Mouse (Mus musculus): ENCODE results near the gene Tbx15. TPM values are rescaled to one million over a fixed set of nuclear protein-coding genes. Genes with fewer than 3 reads are reported as not detected.

Tbx15 gene
- polyA plus RNA-seq, 1 experiment from 2014 or later, result 0.66 TPM

DNA sequence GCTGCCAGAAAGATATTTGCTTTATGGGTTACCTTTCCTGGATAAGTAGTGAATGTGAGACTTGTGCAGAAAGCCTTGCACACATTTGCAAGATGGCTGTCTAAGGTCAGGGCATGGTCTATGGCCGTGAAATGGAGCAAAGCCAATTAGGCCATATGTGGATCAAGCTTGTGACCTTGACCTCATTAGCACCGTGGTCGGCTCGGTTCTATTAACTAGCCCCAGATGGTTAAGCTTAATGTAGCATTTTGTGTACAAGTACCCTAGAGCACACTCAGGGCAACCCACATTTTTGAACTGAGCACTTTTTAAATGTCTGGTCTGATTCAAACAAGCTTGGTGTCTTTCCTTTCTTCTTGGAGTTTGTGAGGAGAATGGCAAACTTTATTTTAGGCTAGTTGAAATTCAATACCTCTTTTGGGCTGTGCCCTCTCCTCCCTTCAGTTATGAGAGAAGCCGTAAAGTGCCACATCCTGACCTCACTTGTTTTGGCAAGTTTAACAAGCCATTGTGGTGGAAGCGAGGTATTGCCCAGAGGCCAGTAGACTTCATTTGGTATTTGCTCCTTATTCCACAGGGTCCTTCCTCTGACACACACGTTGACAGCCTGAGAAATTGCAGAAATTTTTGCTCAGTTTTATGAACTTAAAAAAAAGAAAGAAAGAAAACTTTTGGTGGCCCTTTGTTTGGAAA is 71.9 kb downstream of the Tbx15 start:
- Histone ChIP-seq H3K4me2 (ENCODE audit: low read length) (no peak overlapping the region), H3K36me3 (ENCODE audit: control insufficient read depth, insufficient read depth, low read length) (no peaks in the 10 kb centered on the region), H3K27ac (ENCODE audit: low read depth, low read length) (no peak overlapping the region), H3K4me3 (ENCODE audit: low read length) (no peak overlapping the region), H3K9me3 (ENCODE audit: control insufficient read depth, low read length) (no peaks in the 10 kb centered on the region), H3K9ac (ENCODE audit: low read depth, low read length) (no peak overlapping the region), H3K4me1 (ENCODE audit: control insufficient read depth, insufficient read depth, low read depth, low read length) (no peaks in the 10 kb centered on the region), H3K27me3 (replicated peaks; ENCODE audit: control insufficient read depth, insufficient read depth, low read length) (no peaks in the 10 kb centered on the region)
- 66% methylated on average over 7 of the region's 7 CpGs for WGBS
- no peak for ATAC-seq

DNA sequence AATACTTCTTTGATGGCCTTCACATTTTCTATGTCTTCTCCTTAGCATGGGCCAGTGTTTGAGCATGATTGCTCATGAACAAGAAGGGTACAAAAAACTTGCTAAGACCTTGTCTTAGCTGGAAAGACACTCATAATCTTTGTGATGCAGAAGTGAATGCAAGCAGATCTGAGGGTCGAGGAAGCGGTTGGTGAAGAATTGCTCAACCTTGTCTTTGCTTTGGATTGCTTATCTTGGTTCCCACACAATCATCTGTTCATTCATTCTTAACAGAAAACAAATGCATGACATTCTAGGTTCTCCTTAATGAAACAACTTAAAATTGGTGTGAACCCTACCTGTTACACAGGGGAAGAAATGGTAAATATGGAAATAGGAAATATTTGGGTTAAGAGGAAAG is 82.2 kb downstream of the Tbx15 start:
- Histone ChIP-seq H3K4me2 (ENCODE audit: low read length) (no peak overlapping the region), H3K4me3 (ENCODE audit: low read length) (no peak overlapping the region), H3K27ac (ENCODE audit: low read depth, low read length) (no peak overlapping the region), H3K4me1 (ENCODE audit: control insufficient read depth, insufficient read depth, low read depth, low read length) (no peaks in the 10 kb centered on the region), H3K36me3 (ENCODE audit: control insufficient read depth, insufficient read depth, low read length) (no peaks in the 10 kb centered on the region), H3K27me3 (replicated peaks; ENCODE audit: control insufficient read depth, insufficient read depth, low read length) (no peaks in the 10 kb centered on the region), H3K9ac (ENCODE audit: low read depth, low read length) (no peak overlapping the region), H3K9me3 (ENCODE audit: control insufficient read depth, low read length) (no peaks in the 10 kb centered on the region)
- 92% methylated on average over 2 of the region's 2 CpGs for WGBS
- ATAC-seq, result no peak

- no peaks in the 10 kb centered on the region for H3K9me3 ChIP-seq (ENCODE audit: control insufficient read depth, low read length)
- no peaks in the 10 kb centered on the region for H3K4me1 ChIP-seq (ENCODE audit: control insufficient read depth, insufficient read depth, low read depth, low read length)
- H3K9ac ChIP-seq (ENCODE audit: low read depth, low read length), result no peak overlapping the region
- 90% methylated on average over 5 of the region's 5 CpGs for WGBS
- H3K4me3 ChIP-seq (ENCODE audit: low read length), result no peak overlapping the region
- H3K4me2 ChIP-seq (ENCODE audit: low read length), result no peak overlapping the region
- no peaks in the 10 kb centered on the region for H3K27me3 ChIP-seq (replicated peaks; ENCODE audit: control insufficient read depth, insufficient read depth, low read length)
- H3K36me3 ChIP-seq (ENCODE audit: control insufficient read depth, insufficient read depth, low read length), result no peaks in the 10 kb centered on the region
- ATAC-seq, result no peak
- no peak overlapping the region for H3K27ac ChIP-seq (ENCODE audit: low read depth, low read length)
Observed at GRCm38 (mm10) chr3:99329316-99329715, 89.1 kb downstream of the Tbx15 start.

DNA sequence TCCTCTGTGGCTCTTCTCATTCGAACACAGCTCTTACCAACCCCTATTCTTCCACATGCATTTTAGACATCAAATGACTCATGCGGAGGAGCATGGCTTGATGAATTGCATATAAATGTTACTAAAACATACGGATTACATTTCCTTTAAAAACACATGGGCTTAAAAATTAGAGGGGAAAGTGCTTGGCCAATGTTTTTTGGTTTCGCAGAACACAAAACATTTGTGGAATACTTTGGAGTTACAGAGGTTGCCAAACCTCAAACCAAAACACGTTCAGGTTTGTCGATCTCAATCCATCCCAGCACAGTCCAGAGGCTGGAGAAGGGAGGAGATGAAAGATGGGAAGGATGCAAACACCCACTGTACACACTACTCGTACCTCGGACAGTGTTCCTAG is 90.9 kb downstream of the Tbx15 start:
- H3K36me3 ChIP-seq (ENCODE audit: control insufficient read depth, insufficient read depth, low read length), result no peaks in the 10 kb centered on the region
- no peaks in the 10 kb centered on the region for H3K27me3 ChIP-seq (replicated peaks; ENCODE audit: control insufficient read depth, insufficient read depth, low read length)
- H3K4me3 ChIP-seq (ENCODE audit: low read length), result no peak overlapping the region
- no peak overlapping the region for H3K4me2 ChIP-seq (ENCODE audit: low read length)
- no peak overlapping the region for H3K27ac ChIP-seq (ENCODE audit: low read depth, low read length)
- no peaks in the 10 kb centered on the region for H3K4me1 ChIP-seq (ENCODE audit: control insufficient read depth, insufficient read depth, low read depth, low read length)
- no peak for ATAC-seq
- WGBS, result 90% methylated on average over 8 of the region's 8 CpGs
- H3K9me3 ChIP-seq (ENCODE audit: control insufficient read depth, low read length), result no peaks in the 10 kb centered on the region
- no peak overlapping the region for H3K9ac ChIP-seq (ENCODE audit: low read depth, low read length)

GRCm38 (mm10) chr3:99336866-99337265 is 96.7 kb downstream of the Tbx15 start:
- Histone ChIP-seq H3K4me2 (ENCODE audit: low read length) (no peak overlapping the region), H3K27me3 (replicated peaks; ENCODE audit: control insufficient read depth, insufficient read depth, low read length) (no peaks in the 10 kb centered on the region), H3K4me3 (ENCODE audit: low read length) (no peak overlapping the region), H3K36me3 (ENCODE audit: control insufficient read depth, insufficient read depth, low read length) (no peaks in the 10 kb centered on the region), H3K9ac (ENCODE audit: low read depth, low read length) (no peak overlapping the region), H3K4me1 (ENCODE audit: control insufficient read depth, insufficient read depth, low read depth, low read length) (no peaks in the 10 kb centered on the region), H3K9me3 (ENCODE audit: control insufficient read depth, low read length) (no peaks in the 10 kb centered on the region), H3K27ac (ENCODE audit: low read depth, low read length) (no peak overlapping the region)
- no peak for ATAC-seq
- 67% methylated on average over 2 of the region's 2 CpGs for WGBS

DNA sequence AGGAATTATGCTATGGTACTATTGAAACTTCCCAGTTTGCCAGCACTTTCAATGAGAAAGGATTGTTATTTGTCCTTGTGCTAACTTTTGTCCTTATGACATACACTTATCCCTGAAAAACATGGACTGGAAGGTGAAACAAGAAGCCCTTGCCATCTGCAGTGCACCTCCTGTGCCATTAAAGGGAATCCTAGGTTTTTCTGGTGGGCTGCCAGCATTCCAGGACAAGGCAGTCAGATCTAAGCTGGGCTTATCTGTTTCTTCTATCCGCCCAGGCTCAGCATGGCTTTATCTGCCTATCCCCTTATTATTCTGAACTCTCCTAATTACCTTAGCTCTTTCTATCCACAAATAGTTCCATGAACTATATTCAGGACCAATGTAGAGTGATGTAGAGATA is 98.6 kb downstream of the Tbx15 start:
- 70% methylated on average over 1 of the region's 1 CpGs for WGBS
- ATAC-seq, result no peak
- Histone ChIP-seq H3K9ac (ENCODE audit: low read depth, low read length) (no peak overlapping the region), H3K27me3 (replicated peaks; ENCODE audit: control insufficient read depth, insufficient read depth, low read length) (no peaks in the 10 kb centered on the region), H3K36me3 (ENCODE audit: control insufficient read depth, insufficient read depth, low read length) (no peaks in the 10 kb centered on the region), H3K4me3 (ENCODE audit: low read length) (no peak overlapping the region), H3K4me2 (ENCODE audit: low read length) (no peak overlapping the region), H3K4me1 (ENCODE audit: control insufficient read depth, insufficient read depth, low read depth, low read length) (no peaks in the 10 kb centered on the region), H3K27ac (ENCODE audit: low read depth, low read length) (no peak overlapping the region), H3K9me3 (ENCODE audit: control insufficient read depth, low read length) (no peaks in the 10 kb centered on the region)

GRCm38 (mm10) chr3:99340021-99340420 is 99.8 kb downstream of the Tbx15 start:
- Histone ChIP-seq H3K27me3 (replicated peaks; ENCODE audit: control insufficient read depth, insufficient read depth, low read length) (no peaks in the 10 kb centered on the region), H3K4me3 (ENCODE audit: low read length) (no peak overlapping the region), H3K27ac (ENCODE audit: low read depth, low read length) (no peak overlapping the region), H3K4me1 (ENCODE audit: control insufficient read depth, insufficient read depth, low read depth, low read length) (no peaks in the 10 kb centered on the region), H3K9me3 (ENCODE audit: control insufficient read depth, low read length) (no peaks in the 10 kb centered on the region), H3K4me2 (ENCODE audit: low read length) (no peak overlapping the region), H3K36me3 (ENCODE audit: control insufficient read depth, insufficient read depth, low read length) (no peaks in the 10 kb centered on the region), H3K9ac (ENCODE audit: low read depth, low read length) (no peak overlapping the region)
- no peak for ATAC-seq
- WGBS, result 92% methylated on average over 3 of the region's 3 CpGs

GRCm38 (mm10) chr3:99379616-99380250 is 139.6 kb downstream of the Tbx15 start:
- H3K9ac ChIP-seq (ENCODE audit: low read depth, low read length), result no peak overlapping the region
- H3K27me3 ChIP-seq (replicated peaks; ENCODE audit: control insufficient read depth, insufficient read depth, low read length), result no peaks in the 10 kb centered on the region
- H3K36me3 ChIP-seq (ENCODE audit: control insufficient read depth, insufficient read depth, low read length), result no peaks in the 10 kb centered on the region
- no peak overlapping the region for H3K4me2 ChIP-seq (ENCODE audit: low read length)
- WGBS, result 83% methylated on average over 2 of the region's 2 CpGs
- no peak for ATAC-seq
- H3K9me3 ChIP-seq (ENCODE audit: control insufficient read depth, low read length), result no peaks in the 10 kb centered on the region
- H3K27ac ChIP-seq (ENCODE audit: low read depth, low read length), result no peak overlapping the region
- no peaks in the 10 kb centered on the region for H3K4me1 ChIP-seq (ENCODE audit: control insufficient read depth, insufficient read depth, low read depth, low read length)
- no peak overlapping the region for H3K4me3 ChIP-seq (ENCODE audit: low read length)

GRCm38 (mm10) chr3:99387127-99387526 is 146.9 kb downstream of the Tbx15 start:
- H3K4me3 ChIP-seq (ENCODE audit: low read length), result no peak overlapping the region
- no peaks in the 10 kb centered on the region for H3K27me3 ChIP-seq (replicated peaks; ENCODE audit: control insufficient read depth, insufficient read depth, low read length)
- no peaks in the 10 kb centered on the region for H3K36me3 ChIP-seq (ENCODE audit: control insufficient read depth, insufficient read depth, low read length)
- no peak for ATAC-seq
- 57% methylated on average over 3 of the region's 4 CpGs for WGBS
- no peaks in the 10 kb centered on the region for H3K9me3 ChIP-seq (ENCODE audit: control insufficient read depth, low read length)
- H3K4me1 ChIP-seq (ENCODE audit: control insufficient read depth, insufficient read depth, low read depth, low read length), result no peaks in the 10 kb centered on the region
- H3K27ac ChIP-seq (ENCODE audit: low read depth, low read length), result no peak overlapping the region
- H3K4me2 ChIP-seq (ENCODE audit: low read length), result no peak overlapping the region
- H3K9ac ChIP-seq (ENCODE audit: low read depth, low read length), result no peak overlapping the region
